Mouse (Mus musculus): ENCODE measurements around the gene Gm36028. TPM values are rescaled to one million over a fixed set of nuclear protein-coding genes. Genes with fewer than 3 reads are reported as not detected.

Gene Gm36028
- polyA plus RNA-seq, 1 experiment, result not detected

- Histone ChIP-seq H3K36me3 (ENCODE audit: control insufficient read depth, insufficient read depth, low read length, poor library complexity, severe bottlenecking) (no peaks in the 10 kb centered on the region), H3K4me1 (ENCODE audit: control insufficient read depth, insufficient read depth, low read length) (no peaks in the 10 kb centered on the region), H3K9me3 (replicated peaks; ENCODE audit: control insufficient read depth, insufficient read depth, low read length, poor library complexity, severe bottlenecking) (no peaks in the 10 kb centered on the region), H3K27me3 (ENCODE audit: control insufficient read depth, insufficient read depth, low read length, poor library complexity, severe bottlenecking) (no peaks in the 10 kb centered on the region), H3K4me3 (ENCODE audit: low read depth, low read length) (no peak overlapping the region), H3K9ac (ENCODE audit: low read depth, poor library complexity, severe bottlenecking) (no peak overlapping the region), H3K27ac (ENCODE audit: insufficient read depth, low read length) (no peak overlapping the region)
- TF ChIP-seq POLR2A (IDR thresholded peaks at IDR 0.05; ENCODE audit: insufficient read depth, low read length) (no peak), EP300 (IDR thresholded peaks at IDR 0.05; ENCODE audit: insufficient read depth, low read depth, low read length) (no peak), CTCF (IDR thresholded peaks at IDR 0.05; ENCODE audit: low read depth, low read length) (no peak)
Measured at GRCm38 (mm10) chr16:37855583-37855982, 5.4 kb downstream of the Gm36028 start.

GRCm38 (mm10) chr16:37854593-37854992 lies 6.4 kb downstream of the Gm36028 start:
- Histone ChIP-seq H3K36me3 (ENCODE audit: control insufficient read depth, insufficient read depth, low read length, poor library complexity, severe bottlenecking) (no peaks in the 10 kb centered on the region), H3K4me1 (ENCODE audit: control insufficient read depth, insufficient read depth, low read length) (no peaks in the 10 kb centered on the region), H3K9me3 (replicated peaks; ENCODE audit: control insufficient read depth, insufficient read depth, low read length, poor library complexity, severe bottlenecking) (no peaks in the 10 kb centered on the region), H3K27ac (ENCODE audit: insufficient read depth, low read length) (no peak overlapping the region), H3K4me3 (ENCODE audit: low read depth, low read length) (no peak overlapping the region), H3K9ac (ENCODE audit: low read depth, poor library complexity, severe bottlenecking) (no peak overlapping the region), H3K27me3 (ENCODE audit: control insufficient read depth, insufficient read depth, low read length, poor library complexity, severe bottlenecking) (no peaks in the 10 kb centered on the region)
- no peak for TF ChIP-seq CTCF (IDR thresholded peaks at IDR 0.05; ENCODE audit: low read depth, low read length)
- no peak for TF ChIP-seq POLR2A (IDR thresholded peaks at IDR 0.05; ENCODE audit: insufficient read depth, low read length)
- no peak for TF ChIP-seq EP300 (IDR thresholded peaks at IDR 0.05; ENCODE audit: insufficient read depth, low read depth, low read length)

- Histone ChIP-seq H3K27me3 (ENCODE audit: control insufficient read depth, insufficient read depth, low read length, poor library complexity, severe bottlenecking) (no peaks in the 10 kb centered on the region), H3K9ac (ENCODE audit: low read depth, poor library complexity, severe bottlenecking) (no peak overlapping the region), H3K4me3 (ENCODE audit: low read depth, low read length) (no peak overlapping the region), H3K9me3 (replicated peaks; ENCODE audit: control insufficient read depth, insufficient read depth, low read length, poor library complexity, severe bottlenecking) (no peaks in the 10 kb centered on the region), H3K36me3 (ENCODE audit: control insufficient read depth, insufficient read depth, low read length, poor library complexity, severe bottlenecking) (no peaks in the 10 kb centered on the region), H3K4me1 (ENCODE audit: control insufficient read depth, insufficient read depth, low read length) (no peaks in the 10 kb centered on the region), H3K27ac (ENCODE audit: insufficient read depth, low read length) (no peak overlapping the region)
- no peak for TF ChIP-seq CTCF (IDR thresholded peaks at IDR 0.05; ENCODE audit: low read depth, low read length)
- no peak for TF ChIP-seq POLR2A (IDR thresholded peaks at IDR 0.05; ENCODE audit: insufficient read depth, low read length)
Measured at GRCm38 (mm10) chr16:37854054-37854453, 6.9 kb downstream of the Gm36028 start.

DNA sequence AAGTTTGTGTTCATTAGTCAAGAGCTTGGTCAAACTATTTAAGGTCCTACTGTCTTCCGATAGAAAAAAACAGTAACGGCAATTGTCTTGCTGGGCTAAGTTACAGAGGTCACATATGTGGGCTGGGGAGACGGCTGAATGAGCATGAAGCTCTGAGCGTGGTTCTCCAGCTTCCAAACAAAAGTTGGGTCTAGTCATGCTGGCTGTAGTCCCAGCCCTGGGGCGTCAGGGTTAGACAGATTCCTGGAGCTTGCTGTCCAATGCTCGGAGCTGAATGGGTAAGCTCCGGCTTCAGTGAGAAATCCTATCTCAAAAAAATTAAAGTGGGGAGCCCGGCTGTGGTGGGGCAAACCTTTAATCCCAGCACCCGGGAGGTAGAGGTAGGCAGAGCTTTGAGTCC lies 7.7 kb downstream of the Gm36028 start:
- H3K9ac ChIP-seq (ENCODE audit: low read depth, poor library complexity, severe bottlenecking), result no peak overlapping the region
- TF ChIP-seq CTCF (IDR thresholded peaks at IDR 0.05; ENCODE audit: low read depth, low read length) (no peak), EP300 (IDR thresholded peaks at IDR 0.05; ENCODE audit: insufficient read depth, low read depth, low read length) (no peak), POLR2A (IDR thresholded peaks at IDR 0.05; ENCODE audit: insufficient read depth, low read length) (no peak)
- no peak overlapping the region for H3K27ac ChIP-seq (ENCODE audit: insufficient read depth, low read length)
- no peaks in the 10 kb centered on the region for H3K9me3 ChIP-seq (replicated peaks; ENCODE audit: control insufficient read depth, insufficient read depth, low read length, poor library complexity, severe bottlenecking)
- H3K36me3 ChIP-seq (ENCODE audit: control insufficient read depth, insufficient read depth, low read length, poor library complexity, severe bottlenecking), result no peaks in the 10 kb centered on the region
- no peak overlapping the region for H3K4me3 ChIP-seq (ENCODE audit: low read depth, low read length)
- H3K4me1 ChIP-seq (ENCODE audit: control insufficient read depth, insufficient read depth, low read length), result no peaks in the 10 kb centered on the region
- H3K27me3 ChIP-seq (ENCODE audit: control insufficient read depth, insufficient read depth, low read length, poor library complexity, severe bottlenecking), result no peaks in the 10 kb centered on the region

DNA sequence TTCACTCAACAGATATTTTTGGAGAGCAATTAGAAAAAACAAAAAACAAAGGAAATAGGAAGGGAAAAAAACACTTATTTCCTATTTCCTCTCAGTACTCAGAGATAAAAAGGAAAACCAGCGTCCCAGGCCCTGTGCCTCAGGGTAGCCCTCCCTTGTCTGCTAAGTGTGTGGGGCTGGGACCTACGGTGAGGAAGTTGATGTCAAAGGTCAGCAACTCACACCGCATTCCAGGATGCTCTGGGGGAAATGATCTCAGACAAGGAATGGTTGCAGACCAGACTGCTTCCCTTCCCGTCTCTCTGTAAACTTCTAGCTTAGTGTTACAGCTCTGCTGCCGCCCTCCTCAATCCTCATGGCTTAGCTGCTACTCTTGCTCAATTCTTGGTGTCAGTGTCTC lies 9.6 kb downstream of the Gm36028 start:
- H3K9ac ChIP-seq (ENCODE audit: low read depth, poor library complexity, severe bottlenecking), result no peak overlapping the region
- H3K4me3 ChIP-seq (ENCODE audit: low read depth, low read length), result no peak overlapping the region
- H3K4me1 ChIP-seq (ENCODE audit: control insufficient read depth, insufficient read depth, low read length), result no peaks in the 10 kb centered on the region
- H3K27ac ChIP-seq (ENCODE audit: insufficient read depth, low read length), result no peak overlapping the region
- H3K27me3 ChIP-seq (ENCODE audit: control insufficient read depth, insufficient read depth, low read length, poor library complexity, severe bottlenecking), result no peaks in the 10 kb centered on the region
- TF ChIP-seq EP300 (IDR thresholded peaks at IDR 0.05; ENCODE audit: insufficient read depth, low read depth, low read length) (no peak), POLR2A (IDR thresholded peaks at IDR 0.05; ENCODE audit: insufficient read depth, low read length) (no peak), CTCF (IDR thresholded peaks at IDR 0.05; ENCODE audit: low read depth, low read length) (no peak)
- no peaks in the 10 kb centered on the region for H3K36me3 ChIP-seq (ENCODE audit: control insufficient read depth, insufficient read depth, low read length, poor library complexity, severe bottlenecking)
- no peaks in the 10 kb centered on the region for H3K9me3 ChIP-seq (replicated peaks; ENCODE audit: control insufficient read depth, insufficient read depth, low read length, poor library complexity, severe bottlenecking)

DNA sequence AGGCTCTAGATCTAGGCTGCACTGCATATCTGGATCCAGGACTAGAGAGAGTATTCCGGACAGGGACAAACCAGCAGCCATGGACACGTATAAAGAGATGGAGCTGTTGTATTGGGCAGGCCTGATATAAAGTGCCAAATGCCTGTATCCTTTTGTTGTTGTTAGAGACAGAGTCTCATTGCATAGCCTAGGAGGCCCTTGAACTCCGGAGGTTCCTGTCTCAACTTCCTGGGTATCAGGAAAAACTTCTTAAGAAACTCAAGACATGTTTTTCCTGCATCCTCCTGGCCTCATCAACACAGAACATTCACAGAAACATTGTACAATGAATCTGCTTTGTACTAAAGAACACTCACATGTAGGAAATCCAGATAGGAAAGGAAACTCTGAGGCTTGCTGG lies 13.9 kb downstream of the Gm36028 start:
- Histone ChIP-seq H3K9me3 (replicated peaks; ENCODE audit: control insufficient read depth, insufficient read depth, low read length, poor library complexity, severe bottlenecking) (no peaks in the 10 kb centered on the region), H3K4me1 (ENCODE audit: control insufficient read depth, insufficient read depth, low read length) (no peaks in the 10 kb centered on the region), H3K27ac (ENCODE audit: insufficient read depth, low read length) (no peak overlapping the region), H3K9ac (ENCODE audit: low read depth, poor library complexity, severe bottlenecking) (no peak overlapping the region), H3K27me3 (ENCODE audit: control insufficient read depth, insufficient read depth, low read length, poor library complexity, severe bottlenecking) (no peaks in the 10 kb centered on the region), H3K36me3 (ENCODE audit: control insufficient read depth, insufficient read depth, low read length, poor library complexity, severe bottlenecking) (no peaks in the 10 kb centered on the region), H3K4me3 (ENCODE audit: low read depth, low read length) (no peak overlapping the region)
- TF ChIP-seq EP300 (IDR thresholded peaks at IDR 0.05; ENCODE audit: insufficient read depth, low read depth, low read length) (no peak), POLR2A (IDR thresholded peaks at IDR 0.05; ENCODE audit: insufficient read depth, low read length) (no peak), CTCF (IDR thresholded peaks at IDR 0.05; ENCODE audit: low read depth, low read length) (no peak)

Data from ES-Bruce4 (cell line).